18 mouse cellular contexts compared by ENCODE assay signal in the genomic region with DNA sequence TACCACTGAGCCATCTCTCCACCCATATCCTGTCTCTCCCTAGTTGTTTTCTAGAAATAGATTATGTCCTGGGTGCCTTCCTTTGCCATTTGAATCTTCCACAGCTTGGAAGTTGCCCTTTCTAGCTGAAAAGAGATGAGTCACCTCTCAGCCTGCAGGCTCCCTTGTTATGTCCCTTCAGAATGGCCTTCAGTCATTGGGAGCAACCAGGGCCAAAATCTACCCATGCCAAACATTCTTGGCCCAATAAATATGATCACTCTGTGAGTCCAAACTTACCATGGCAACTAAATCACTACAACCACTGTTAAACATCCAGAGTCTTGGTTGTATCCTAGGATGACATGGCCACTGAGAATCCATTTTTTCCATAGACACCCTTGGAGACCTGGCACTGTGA.
DNase-seq lines count a peak whose midpoint lies in the region; ATAC-seq lines count a peak whose summit lies in the region.
"Had no signal": no experiment of that assay in that cellular context is flagged by ENCODE, and none has a peak within 500 bp of the region (broad histone marks: within the 10 kb centered on the region; RNA-seq: fewer than 3 reads in every experiment).

No protein-coding gene starts in this region.

- intact Hi-C loops in heart, postnatal 36 days (cut with DNase I) = no loop called here

- H3K4me3 ChIP-seq in heart, embryonic 10.5 days = no peak overlapping the region
- no peak overlapping the region for H3K4me3 ChIP-seq in midbrain, embryonic 16.5 days (ENCODE audit: low read depth, low read length)
- H3K4me3 ChIP-seq: embryonic facial prominence, embryonic 15.5 days; forebrain, embryonic 13.5 days; left cerebral cortex, adult 2 months; liver, embryonic 15.5 days; midbrain, embryonic 12.5 days had no signal

- no peak overlapping the region for H3K27ac ChIP-seq in heart, embryonic 10.5 days
- H3K27ac ChIP-seq in midbrain, embryonic 16.5 days (ENCODE audit: low read length) = no peak overlapping the region
- H3K27ac ChIP-seq: embryonic facial prominence, embryonic 15.5 days; forebrain, embryonic 13.5 days; left cerebral cortex, adult 2 months; liver, embryonic 15.5 days; midbrain, embryonic 12.5 days had no signal

- DNase-seq in adrenal gland, adult (ENCODE audit: inconsistent age in 2 of 2, low spot score in 1 of 2) = peak; percentile 66 to 88
- no peak for DNase-seq in adrenal gland, postnatal 4 days (ENCODE audit: low spot score in 2 of 2)
- DNase-seq in heart, embryonic 10.5 days (ENCODE audit: low spot score) = peak; percentile 24
- DNase-seq in heart, postnatal 36 days = no peak
- DNase-seq in ovary, adult 18-20 months (ENCODE audit: low spot score) = peak; percentile 22
- no peak for DNase-seq in ovary, postnatal 36 days (ENCODE audit: low spot score)
- no peak for DNase-seq in right cerebral cortex, postnatal 4 days
- DNase-seq: lung, postnatal 4 days; right cerebral cortex, postnatal 25 days had no signal

- H3K9ac ChIP-seq in midbrain, embryonic 16.5 days (ENCODE audit: low read depth, low read length) = no peak overlapping the region
- H3K9ac ChIP-seq: embryonic facial prominence, embryonic 15.5 days; forebrain, embryonic 13.5 days; liver, embryonic 15.5 days; midbrain, embryonic 12.5 days had no signal

- H3K27me3 ChIP-seq in heart, embryonic 10.5 days (ENCODE audit: insufficient read depth, poor library complexity, severe bottlenecking) = no peaks in the 10 kb centered on the region
- H3K27me3 ChIP-seq in midbrain, embryonic 16.5 days (ENCODE audit: control insufficient read depth, insufficient read depth, low read depth, low read length) = no peaks in the 10 kb centered on the region
- H3K27me3 ChIP-seq: CH12.LX; embryonic facial prominence, embryonic 15.5 days; forebrain, embryonic 13.5 days; midbrain, embryonic 12.5 days had no signal

- H3K4me2 ChIP-seq in midbrain, embryonic 16.5 days (ENCODE audit: low read length) = no peak overlapping the region
- H3K4me2 ChIP-seq: embryonic facial prominence, embryonic 15.5 days; forebrain, embryonic 13.5 days; liver, embryonic 15.5 days; midbrain, embryonic 12.5 days had no signal

- H3K9me3 ChIP-seq in heart, embryonic 10.5 days = no peaks in the 10 kb centered on the region
- H3K9me3 ChIP-seq in midbrain, embryonic 16.5 days (replicated peaks; ENCODE audit: control insufficient read depth, low read length, poor library complexity, severe bottlenecking) = no peaks in the 10 kb centered on the region
- H3K9me3 ChIP-seq: embryonic facial prominence, embryonic 15.5 days; forebrain, embryonic 13.5 days; liver, embryonic 15.5 days; midbrain, embryonic 12.5 days had no signal

- H3K4me1 ChIP-seq in heart, embryonic 10.5 days = peaks cover 6% of the 10 kb centered on the region; the same call in 1 of the 2 replicates
- no peaks in the 10 kb centered on the region; the same call in 1 of the 2 replicates for H3K4me1 ChIP-seq in midbrain, embryonic 16.5 days (ENCODE audit: control insufficient read depth, insufficient read depth, low read length)
- H3K4me1 ChIP-seq: embryonic facial prominence, embryonic 15.5 days; liver, embryonic 15.5 days had no signal

- no peak for ATAC-seq in midbrain, embryonic 16.5 days
- ATAC-seq: activated CD4-positive, CD25-positive, alpha-beta regulatory T cell, adult 4 months; forebrain, embryonic 13.5 days; inflammation-experienced regulatory T-cells, adult 6 months had no signal

- no peaks in the 10 kb centered on the region for H3K36me3 ChIP-seq in heart, embryonic 10.5 days
- H3K36me3 ChIP-seq in midbrain, embryonic 16.5 days (ENCODE audit: control insufficient read depth, insufficient read depth, low read length) = no peaks in the 10 kb centered on the region
- H3K36me3 ChIP-seq: embryonic facial prominence, embryonic 15.5 days; liver, embryonic 15.5 days; midbrain, embryonic 12.5 days had no signal

Comparison
In these comparisons a context has a peak if more than half of its experiments do, and no peak if none do; other contexts are left out.
1. DNase-seq: peak in adrenal gland, adult (2 of 2), heart, embryonic 10.5 days (single experiment) and ovary, adult 18-20 months (single experiment); none in adrenal gland, postnatal 4 days (0 of 2), heart, postnatal 36 days (0 of 2), ovary, postnatal 36 days (single experiment) and right cerebral cortex, postnatal 4 days (single experiment).